Mouse (Mus musculus): Measurements from ENCODE around the gene Kif22. TPM values are rescaled to one million over a fixed set of nuclear protein-coding genes. Genes with fewer than 3 reads are reported as not detected.

The Kif22 gene
- polyA plus RNA-seq, 1 experiment from 2014 or later: 180 TPM

DNA sequence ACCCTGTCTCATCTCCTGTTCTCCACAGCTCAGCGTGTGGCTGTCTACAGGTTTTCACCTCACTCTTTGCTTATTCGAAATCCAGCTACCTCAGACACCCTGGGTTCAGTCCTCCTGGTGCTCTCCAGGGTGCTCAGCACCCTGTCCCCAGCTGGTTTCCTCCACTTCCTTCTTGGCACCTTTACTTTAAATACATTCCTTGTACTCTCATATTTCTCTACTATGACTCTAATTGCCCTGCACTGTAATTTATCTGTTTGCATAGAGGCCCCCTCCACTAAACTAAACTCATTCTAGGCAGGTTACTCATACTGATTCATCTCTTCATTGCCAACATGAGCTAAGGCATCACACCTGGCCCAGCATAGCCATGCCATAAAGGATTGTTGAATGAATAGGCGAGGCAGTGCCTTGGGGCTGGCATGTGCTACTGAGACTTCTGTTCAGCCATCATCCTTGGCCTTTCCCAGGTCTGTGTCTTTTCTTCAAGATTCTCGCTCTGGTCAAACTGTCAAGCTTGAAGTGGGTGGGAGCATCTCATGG is 28.7 kb upstream of the Kif22 start:
- no peak for DNase-seq
- H3K27ac ChIP-seq (ENCODE audit: low read depth): no peak overlapping the region
- no peak overlapping the region for H3K9ac ChIP-seq
- H3K4me1 ChIP-seq (ENCODE audit: insufficient read depth): no peaks in the 10 kb centered on the region
- H3K4me2 ChIP-seq: no peak overlapping the region
- no peak overlapping the region for H3K4me3 ChIP-seq (ENCODE audit: low read depth, low read length)
- TF ChIP-seq CTCF (IDR thresholded peaks at IDR 0.05; ENCODE audit: low read depth): no peak
- no peaks in the 10 kb centered on the region for H3K27me3 ChIP-seq (ENCODE audit: insufficient read depth, low read length)
- H3K9me3 ChIP-seq (ENCODE audit: low read depth, low read length): no peaks in the 10 kb centered on the region
- WGBS: 64% methylated on average over 4 of the region's 4 CpGs
- ATAC-seq (ENCODE audit: insufficient read depth): no peak
- no peaks in the 10 kb centered on the region for H3K36me3 ChIP-seq (ENCODE audit: insufficient read depth)

DNA sequence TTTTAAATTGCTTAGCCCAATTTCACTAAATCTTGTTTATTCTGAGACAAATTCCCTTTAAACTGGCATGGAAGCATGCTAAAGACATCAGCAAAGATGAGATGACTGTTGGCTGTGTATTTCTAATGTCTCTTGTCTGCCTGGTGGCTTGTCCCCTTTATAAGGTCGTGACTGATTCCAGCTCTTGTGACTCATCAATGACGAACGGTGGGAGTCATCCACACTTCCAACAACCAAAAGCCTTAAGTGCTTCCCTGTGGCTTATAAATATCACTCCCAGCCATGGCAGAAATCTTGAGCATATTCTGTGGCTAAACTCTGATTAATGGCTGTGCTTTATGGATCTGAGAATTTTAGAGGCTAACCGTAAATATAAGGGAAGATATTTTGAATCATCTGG is 24.0 kb upstream of the Kif22 start:
- DNase-seq (no peak), ATAC-seq (ENCODE audit: insufficient read depth) (no peak)
- no peaks in the 10 kb centered on the region for H3K9me3 ChIP-seq (ENCODE audit: low read depth, low read length)
- H3K4me2 ChIP-seq: no peak overlapping the region
- WGBS: 66% methylated on average over 4 of the region's 4 CpGs
- no peak overlapping the region for H3K4me3 ChIP-seq (ENCODE audit: low read depth, low read length)
- no peak overlapping the region for H3K27ac ChIP-seq (ENCODE audit: low read depth)
- H3K9ac ChIP-seq: no peak overlapping the region
- no peaks in the 10 kb centered on the region for H3K27me3 ChIP-seq (ENCODE audit: insufficient read depth, low read length)
- H3K36me3 ChIP-seq (ENCODE audit: insufficient read depth): no peaks in the 10 kb centered on the region
- no peak for TF ChIP-seq CTCF (IDR thresholded peaks at IDR 0.05; ENCODE audit: low read depth)
- no peaks in the 10 kb centered on the region for H3K4me1 ChIP-seq (ENCODE audit: insufficient read depth)

DNA sequence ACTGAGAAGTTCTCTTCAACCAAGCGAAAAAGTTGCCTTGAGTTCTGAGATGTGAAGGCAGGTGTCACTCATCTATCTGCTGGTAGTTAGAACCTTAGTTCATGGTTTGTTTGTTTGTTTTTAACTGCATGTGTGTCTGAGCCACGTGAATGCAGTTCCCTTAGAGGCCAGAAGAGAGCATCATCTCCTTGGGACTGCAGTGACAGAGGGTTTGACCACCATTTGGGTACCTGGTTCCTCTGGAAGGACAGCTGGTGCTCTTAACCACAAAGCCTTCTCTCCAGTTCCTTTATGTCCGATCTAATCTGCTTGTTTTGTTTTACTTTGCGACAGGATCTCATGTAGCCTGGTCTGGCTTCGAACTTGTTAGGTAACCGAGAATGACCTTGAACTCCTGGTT is 23.3 kb upstream of the Kif22 start:
- H3K9me3 ChIP-seq (ENCODE audit: low read depth, low read length): no peaks in the 10 kb centered on the region
- no peaks in the 10 kb centered on the region for H3K27me3 ChIP-seq (ENCODE audit: insufficient read depth, low read length)
- no peak overlapping the region for H3K4me2 ChIP-seq
- no peak overlapping the region for H3K27ac ChIP-seq (ENCODE audit: low read depth)
- no peak overlapping the region for H3K9ac ChIP-seq
- H3K4me3 ChIP-seq (ENCODE audit: low read depth, low read length): no peak overlapping the region
- 0 out of 2 replicates have a peak, but pooled peaks have one; percentile 4 for TF ChIP-seq CTCF (IDR thresholded peaks at IDR 0.05; ENCODE audit: low read depth)
- DNase-seq (no peak), ATAC-seq (ENCODE audit: insufficient read depth) (no peak)
- H3K4me1 ChIP-seq (ENCODE audit: insufficient read depth): no peaks in the 10 kb centered on the region
- no peaks in the 10 kb centered on the region for H3K36me3 ChIP-seq (ENCODE audit: insufficient read depth)
- 79% methylated on average over 6 of the region's 6 CpGs for WGBS

DNA sequence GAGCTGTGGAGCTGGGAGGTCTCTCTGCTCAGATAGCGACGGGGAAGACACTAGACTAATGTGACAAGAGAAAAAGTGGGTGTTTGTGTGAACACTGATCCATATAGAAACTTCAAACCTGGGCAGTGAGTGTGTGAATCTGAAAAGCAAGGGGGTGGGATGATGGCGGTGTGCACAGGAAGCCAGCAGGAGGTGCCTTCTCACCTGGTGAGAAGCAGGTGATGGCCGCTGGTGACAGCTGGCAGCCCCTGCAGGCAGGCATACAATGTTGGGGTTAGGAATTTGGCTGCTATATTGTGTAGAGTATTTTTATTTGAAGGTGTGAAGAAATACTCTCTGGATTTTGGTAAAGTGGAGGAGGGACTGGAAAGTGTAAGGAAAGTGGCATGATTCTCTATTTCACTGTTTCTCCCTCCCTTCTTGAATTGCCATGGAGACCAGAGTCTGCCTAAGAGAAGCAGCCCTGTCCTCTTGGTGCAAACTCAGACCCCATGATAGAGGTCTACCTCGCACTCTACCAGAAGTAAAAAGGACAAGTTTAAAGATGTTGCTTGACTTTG is 12.8 kb upstream of the Kif22 start:
- Histone ChIP-seq H3K4me1 (ENCODE audit: insufficient read depth) (no peaks in the 10 kb centered on the region), H3K27ac (ENCODE audit: low read depth) (no peak overlapping the region), H3K4me3 (ENCODE audit: low read depth, low read length) (no peak overlapping the region), H3K27me3 (ENCODE audit: insufficient read depth, low read length) (no peaks in the 10 kb centered on the region), H3K36me3 (ENCODE audit: insufficient read depth) (no peaks in the 10 kb centered on the region), H3K9ac (no peak overlapping the region), H3K9me3 (ENCODE audit: low read depth, low read length) (no peaks in the 10 kb centered on the region), H3K4me2 (no peak overlapping the region)
- DNase-seq (no peak), ATAC-seq (ENCODE audit: insufficient read depth) (no peak)
- 58% methylated on average over 5 of the region's 5 CpGs for WGBS
- TF ChIP-seq CTCF (IDR thresholded peaks at IDR 0.05; ENCODE audit: low read depth): no peak

DNA sequence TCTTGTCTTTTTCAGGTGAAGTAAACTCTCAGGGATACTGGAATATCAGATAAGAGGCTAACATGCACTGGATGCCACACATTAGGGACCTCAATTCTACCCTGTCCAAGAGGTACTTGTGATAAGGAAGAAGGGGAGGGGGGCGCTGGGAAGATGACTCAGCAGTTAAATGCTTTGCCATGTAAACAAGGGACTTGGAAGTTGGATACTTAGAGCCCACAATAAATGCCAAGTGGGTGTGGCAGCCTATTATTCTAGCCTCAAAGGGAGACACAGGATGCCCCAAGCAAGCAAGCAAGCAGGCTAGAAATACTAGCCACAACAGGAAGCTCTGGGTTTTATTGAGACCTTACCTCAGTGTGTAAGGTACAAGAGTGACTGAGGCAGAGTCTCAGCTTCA is 11.0 kb downstream of the Kif22 start:
- H3K9me3 ChIP-seq (ENCODE audit: low read depth, low read length): no peaks in the 10 kb centered on the region
- ATAC-seq (ENCODE audit: insufficient read depth) (no peak), DNase-seq (no peak)
- H3K4me3 ChIP-seq (ENCODE audit: low read depth, low read length): no peak overlapping the region
- no peak overlapping the region for H3K9ac ChIP-seq
- TF ChIP-seq CTCF (IDR thresholded peaks at IDR 0.05; ENCODE audit: low read depth): no peak
- no peak overlapping the region for H3K4me2 ChIP-seq
- peaks cover 84% of the 10 kb centered on the region for H3K36me3 ChIP-seq (ENCODE audit: insufficient read depth)
- H3K27ac ChIP-seq (ENCODE audit: low read depth): no peak overlapping the region
- H3K4me1 ChIP-seq (ENCODE audit: insufficient read depth): peaks cover 6% of the 10 kb centered on the region; the same call in 1 of the 2 replicates
- WGBS: 70% methylated on average over 1 of the region's 1 CpGs
- no peaks in the 10 kb centered on the region for H3K27me3 ChIP-seq (ENCODE audit: insufficient read depth, low read length)

DNA sequence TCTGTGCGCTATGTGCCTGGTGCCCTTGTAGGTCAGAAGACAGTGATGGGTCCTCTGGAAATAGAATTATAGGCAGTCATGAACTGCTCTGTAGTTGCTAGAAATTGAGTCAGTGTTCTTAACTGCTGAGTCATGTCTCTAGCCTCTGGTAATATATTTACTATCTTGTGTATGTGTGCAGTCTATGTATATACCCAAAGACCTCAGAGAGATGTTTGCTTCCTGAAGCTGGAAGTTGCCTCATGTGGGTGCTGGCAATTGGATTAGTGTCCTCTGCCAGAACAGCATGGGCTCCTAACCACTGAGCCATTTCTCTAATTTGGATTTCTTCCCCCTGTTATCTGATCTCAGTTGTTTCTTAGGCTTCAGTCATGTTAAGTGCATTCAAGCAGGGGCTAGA is 12.1 kb downstream of the Kif22 start:
- Histone ChIP-seq H3K9me3 (ENCODE audit: low read depth, low read length) (no peaks in the 10 kb centered on the region), H3K36me3 (ENCODE audit: insufficient read depth) (peaks cover 76% of the 10 kb centered on the region), H3K27me3 (ENCODE audit: insufficient read depth, low read length) (no peaks in the 10 kb centered on the region), H3K27ac (ENCODE audit: low read depth) (no peak overlapping the region), H3K4me1 (ENCODE audit: insufficient read depth) (peaks cover 6% of the 10 kb centered on the region; the same call in 1 of the 2 replicates), H3K4me3 (ENCODE audit: low read depth, low read length) (no peak overlapping the region), H3K9ac (no peak overlapping the region), H3K4me2 (no peak overlapping the region)
- TF ChIP-seq CTCF (IDR thresholded peaks at IDR 0.05; ENCODE audit: low read depth): no peak
- DNase-seq (no peak), ATAC-seq (ENCODE audit: insufficient read depth) (no peak)
- 95% methylated on average over 1 of the region's 1 CpGs for WGBS

DNA sequence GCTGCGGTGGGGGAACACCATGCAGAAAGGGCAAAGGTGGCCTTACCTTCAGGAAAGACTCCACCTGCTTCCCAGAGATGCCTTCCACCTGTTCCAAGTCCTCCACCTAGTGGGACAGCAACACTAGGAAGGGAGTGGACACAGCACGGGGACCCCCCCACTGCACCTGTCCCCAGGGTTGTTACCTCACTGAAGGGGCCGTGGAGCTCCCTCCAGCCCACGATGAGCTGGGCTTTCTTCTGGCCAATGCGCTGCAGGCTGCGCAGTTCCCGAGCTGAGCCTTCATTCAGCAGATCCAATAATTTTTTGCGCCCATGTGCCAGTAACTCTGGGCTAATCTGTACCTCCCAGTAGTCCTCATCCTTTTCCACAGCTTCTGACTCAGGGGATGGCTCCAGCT is 14.4 kb downstream of the Kif22 start:
- H3K9me3 ChIP-seq (ENCODE audit: low read depth, low read length): no peaks in the 10 kb centered on the region
- H3K9ac ChIP-seq: peak overlapping the region; percentile 56
- H3K36me3 ChIP-seq (ENCODE audit: insufficient read depth): peaks cover 73% of the 10 kb centered on the region
- H3K27ac ChIP-seq (ENCODE audit: low read depth): peak overlapping the region; percentile 99
- no peak for TF ChIP-seq CTCF (IDR thresholded peaks at IDR 0.05; ENCODE audit: low read depth)
- DNase-seq (no peak), ATAC-seq (ENCODE audit: insufficient read depth) (peak; percentile 0; the same call in 1 of the 2 replicates)
- H3K27me3 ChIP-seq (ENCODE audit: insufficient read depth, low read length): no peaks in the 10 kb centered on the region
- H3K4me3 ChIP-seq (ENCODE audit: low read depth, low read length): peak overlapping the region; percentile 97
- H3K4me1 ChIP-seq (ENCODE audit: insufficient read depth): peaks cover 18% of the 10 kb centered on the region
- 62% methylated on average over 8 of the region's 8 CpGs for WGBS
- peak overlapping the region; percentile 99 for H3K4me2 ChIP-seq

Measured in lung, embryonic 14.5 days (tissue).